Mouse (Mus musculus): ENCODE measurements around the gene Gm20929.
"Not testable (repeated sequence)": the region's sequence is repeated elsewhere in the genome, so short reads cannot be mapped to it uniquely, and the experiment has no call there.

Gm20929 gene

DNA sequence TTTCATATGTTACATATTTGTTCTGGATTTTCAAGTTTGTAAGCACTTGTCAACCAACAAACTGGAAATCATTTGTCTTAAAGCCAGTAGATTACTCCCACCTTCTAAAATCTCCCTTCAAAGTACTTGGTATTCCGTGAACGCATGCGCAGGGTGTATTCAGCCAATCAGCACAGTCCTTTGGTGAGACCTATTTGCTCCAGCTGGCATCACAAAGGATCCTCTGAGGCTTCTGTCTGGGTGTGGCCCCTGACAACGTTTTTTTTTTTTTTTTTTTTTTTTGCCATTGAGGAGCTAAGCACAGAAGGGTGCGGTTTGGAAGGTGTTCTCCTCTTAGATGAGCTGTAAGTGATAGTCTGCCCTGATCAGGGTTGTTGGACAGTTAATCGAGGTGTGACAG is at the start of gene Gm20929:
TSS of gene Gm20929 (plus strand) at position 301 of the 400 bp plus-strand sequence.
- not testable (repeated sequence) for DNase-seq (ENCODE audit: low spot score in 2 of 2)
